Mouse (Mus musculus) G1E (cell line): ENCODE results near the gene Srd5a1.

Experiments used
- CTCF ChIP-seq: IDR thresholded peaks from 2 replicates; pipeline ENCODE4 v1.5.1; 2012; ENCODE audit warnings: low read depth, low read length, inconsistent platforms, mixed read lengths
- GATA1 ChIP-seq: IDR thresholded peaks from 2 replicates; pipeline ENCODE4 v1.6.1; 2012; ENCODE audit warnings: borderline replicate concordance, low read length, inconsistent platforms, mixed read lengths
- GATA2 ChIP-seq: IDR thresholded peaks from 2 replicates; pipeline ENCODE4 v1.6.1; 2012; ENCODE audit warnings: low read depth, low read length, inconsistent platforms, borderline replicate concordance
- POLR2AphosphoS5 ChIP-seq: IDR thresholded peaks from 2 replicates; pipeline ENCODE4 v1.6.1; 2012; ENCODE audit warnings: low read depth, low read length, inconsistent platforms; ENCODE audit not compliant: insufficient replicate concordance
- TAL1 ChIP-seq: conservative IDR thresholded peaks from 2 replicates; pipeline ENCODE4 v1.6.1; 2012; ENCODE audit warnings: low read depth, low read length, inconsistent platforms, mixed read lengths

GRCm38 (mm10) chr13:69643937-69644336 is 32.7 kb upstream of the Srd5a1 start:
- no peak for TF ChIP-seq TAL1
- no peak for TF ChIP-seq GATA1
- TF ChIP-seq CTCF, result no peak
- no peak for TF ChIP-seq GATA2
- no peak for TF ChIP-seq POLR2AphosphoS5
